Mouse (Mus musculus) monocyte, adult 5-6 weeks (primary cell): ENCODE measurements around the gene Fam19a4. TPM values are rescaled to one million over a fixed set of nuclear protein-coding genes. Genes with fewer than 3 reads are reported as not detected.
"Not testable (repeated sequence)": the region's sequence is repeated elsewhere in the genome, so short reads cannot be mapped to it uniquely, and the experiment has no call there.

Experiments
- ATAC-seq: fragments of 153-309, 156-312 bp; replicated peaks from 2 replicates; pipeline ENCODE4 v1.8.0; 2017; ENCODE audit warnings: mild to moderate bottlenecking; ENCODE audit not compliant: low TSS enrichment, insufficient number of reproducible peaks, severe bottlenecking, poor library complexity, low FRiP score
- total RNA-seq: library from RNA; stranded (forward); fragments of 200-1000, 200-491, 200-594 nt; gene quantifications from 3 replicates; pipeline ENCODE4 v1.2.3, GENCODE M21; 2017

The Fam19a4 gene
- total RNA-seq, 1 experiment from 2014 or later: not detected

- ATAC-seq: no peak
Observed at GRCm38 (mm10) chr6:96995556-96996159, 64.6 kb downstream of the Fam19a4 start.

- no peak for ATAC-seq
Observed at GRCm38 (mm10) chr6:96991741-96992140, 68.5 kb downstream of the Fam19a4 start.

- no peak for ATAC-seq
Observed at GRCm38 (mm10) chr6:96977537-96977936, 82.7 kb downstream of the Fam19a4 start.

- no peak for ATAC-seq
Observed at GRCm38 (mm10) chr6:96944796-96945195, 115.4 kb downstream of the Fam19a4 start.

GRCm38 (mm10) chr6:96935776-96936175 is 124.4 kb downstream of the Fam19a4 start:
- no peak for ATAC-seq

- no peak for ATAC-seq
Observed at GRCm38 (mm10) chr6:96909061-96909480, 151.1 kb downstream of the Fam19a4 start.

GRCm38 (mm10) chr6:96877105-96877504 is 183.1 kb downstream of the Fam19a4 start:
- ATAC-seq: not testable (repeated sequence)

- not testable (repeated sequence) for ATAC-seq
Observed at GRCm38 (mm10) chr6:96876651-96877050, 183.6 kb downstream of the Fam19a4 start.

- ATAC-seq: no peak
Observed at GRCm38 (mm10) chr6:96853065-96853464, 207.1 kb downstream of the Fam19a4 start.

- no peak for ATAC-seq
Observed at GRCm38 (mm10) chr6:96843944-96844343, 216.3 kb downstream of the Fam19a4 start.

GRCm38 (mm10) chr6:96840634-96841033 is 219.6 kb downstream of the Fam19a4 start:
- no peak for ATAC-seq

- no peak for ATAC-seq
Observed at GRCm38 (mm10) chr6:96826626-96827025, 233.6 kb downstream of the Fam19a4 start.

- ATAC-seq: no peak
Observed at GRCm38 (mm10) chr6:96802981-96803380, 257.2 kb downstream of the Fam19a4 start.

GRCm38 (mm10) chr6:96798746-96799145 is 261.5 kb downstream of the Fam19a4 start:
- no peak for ATAC-seq

- no peak for ATAC-seq
Observed at GRCm38 (mm10) chr6:96797451-96797850, 262.8 kb downstream of the Fam19a4 start.

Other genes starting within 250 kb of the Fam19a4 start
- 3.0 to 8.6 TPM (median 7.9 TPM) in 3 replicates for gene Eogt, start 88.8 kb upstream of the Fam19a4 start, total RNA-seq
- gene Tmf1, start 118.7 kb upstream of the Fam19a4 start, total RNA-seq: 210 to 231 TPM (median 230 TPM) in 3 replicates
- gene Uba3, start 145.2 kb upstream of the Fam19a4 start, total RNA-seq: 97.2 to 105 TPM (median 99.9 TPM) in 3 replicates
- gene Arl6ip5, start 150.3 kb upstream of the Fam19a4 start, total RNA-seq: 132 to 180 TPM (median 143 TPM) in 3 replicates
- not detected in 3 replicates for gene Lmod3, start 192.3 kb upstream of the Fam19a4 start, total RNA-seq